Mouse (Mus musculus) embryonic facial prominence, embryonic 15.5 days (tissue): ENCODE results near the gene Nos1ap. TPM values are rescaled to one million over a fixed set of nuclear protein-coding genes. Genes with fewer than 3 reads are reported as not detected.

Source experiments
- ATAC-seq: fragments of 200-750 bp; cut with Nextera tagmentation; 2 replicates; pipeline ENCODE4 v1.8.0; 2017; ENCODE audit warnings: low read depth, moderate TSS enrichment; ENCODE audit not compliant: insufficient number of reproducible peaks, low FRiP score, low TSS enrichment
- H3K27ac ChIP-seq: fragments of 300-500 bp; sonication (generic); replicated peaks from 2 replicates; pipeline ENCODE4 v1.5.1; 2015; ENCODE audit warnings: mild to moderate bottlenecking, inconsistent platforms
- H3K27me3 ChIP-seq: fragments of 300-500 bp; sonication (generic); 2 replicates; pipeline ENCODE4 v1.6.1; 2015; ENCODE audit warnings: inconsistent platforms
- H3K36me3 ChIP-seq: fragments of 300-500 bp; sonication (generic); 2 replicates; pipeline ENCODE4 v1.6.1; 2015; ENCODE audit warnings: mild to moderate bottlenecking, inconsistent platforms
- H3K4me1 ChIP-seq: fragments of 300-500 bp; sonication (generic); 2 replicates; pipeline ENCODE4 v1.6.1; 2015; ENCODE audit warnings: inconsistent platforms
- H3K4me2 ChIP-seq: fragments of 300-500 bp; sonication (generic); replicated peaks from 2 replicates; pipeline ENCODE4 v1.6.1; 2015; ENCODE audit warnings: mild to moderate bottlenecking, inconsistent platforms
- H3K4me3 ChIP-seq: fragments of 300-500 bp; sonication (generic); replicated peaks from 2 replicates; pipeline ENCODE4 v1.5.1; 2015; ENCODE audit warnings: mild to moderate bottlenecking, inconsistent platforms
- H3K9ac ChIP-seq: fragments of 300-500 bp; sonication (generic); 2 replicates; pipeline ENCODE4 v1.6.1; 2015; ENCODE audit warnings: inconsistent platforms
- H3K9me3 ChIP-seq: fragments of 300-500 bp; sonication (generic); replicated peaks from 2 replicates; pipeline ENCODE4 v1.6.1; 2016; ENCODE audit warnings: inconsistent platforms
- WGBS: fragments of 180-500 bp; shearing (Covaris S2); methylation state at CpG from one replicate; pipeline ENCODE4 v1.1.7; 2015; 5-methylcytosine and 5-hydroxymethylcytosine counted together
- polyA plus RNA-seq: library from polyadenylated mRNA; unstranded; fragments of >200 nt; fragmentation: Nextera tagmentation; extraction: Ambion mirVana; gene quantifications from 2 replicates; pipeline ENCODE4 v1.2.1, GENCODE M21; 2015

Nos1ap gene
- 10.8 and 13.1 TPM in 2 replicates for polyA plus RNA-seq

- whole genome bisulfite sequencing, result under 1% methylated on average over 100 of the region's 106 CpGs
- peak within 1 kb of the TSS; percentile 28; the same call in 1 of the 2 replicates for H3K27ac ChIP-seq
Measured at GRCm38 (mm10) chr1:170589219-170590040, at the start of gene Nos1ap. Nos1ap (minus strand) TSS chr1:170589861.

DNA sequence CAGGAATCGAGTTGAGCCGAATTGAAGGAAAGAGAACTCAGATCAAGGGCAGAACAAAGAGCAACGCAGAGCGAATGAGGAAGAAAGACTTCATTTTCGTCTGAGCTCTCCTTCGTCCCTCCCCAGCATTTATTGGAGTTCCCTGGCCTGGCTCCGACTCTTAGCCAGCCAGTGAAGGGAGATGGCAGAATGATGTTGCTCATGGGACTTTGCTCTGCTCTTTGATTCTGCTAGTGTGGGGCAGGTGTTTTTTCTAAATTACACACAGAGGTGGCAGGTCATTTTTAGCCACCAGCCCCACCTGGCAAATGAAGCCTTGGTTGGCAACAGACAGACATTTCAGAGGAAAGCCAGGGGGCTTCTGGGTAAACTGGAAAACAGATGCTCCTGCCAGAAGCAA lies 49.3 kb upstream of the Nos1ap start:
- no peak for ATAC-seq
- H3K27ac ChIP-seq, result no peak overlapping the region
- no peaks in the 10 kb centered on the region for H3K36me3 ChIP-seq
- no peaks in the 10 kb centered on the region for H3K9me3 ChIP-seq
- no peak overlapping the region for H3K4me2 ChIP-seq
- no peak overlapping the region for H3K9ac ChIP-seq
- WGBS, result 88% methylated on average over 7 of the region's 7 CpGs
- H3K4me3 ChIP-seq, result no peak overlapping the region
- H3K4me1 ChIP-seq, result peaks cover 6% of the 10 kb centered on the region; the same call in 1 of the 2 replicates
- no peaks in the 10 kb centered on the region for H3K27me3 ChIP-seq

More at GRCm38 (mm10) chr1:170589219-170590040, at the start of gene Nos1ap:
- no peaks in the 10 kb centered on the region for H3K9me3 ChIP-seq
- ATAC-seq, result peak; percentile 93
- peak within 1 kb of the TSS; percentile 94 for H3K4me2 ChIP-seq
- peak within 1 kb of the TSS; percentile 78 for H3K4me3 ChIP-seq
- H3K27me3 ChIP-seq, result no peaks in the 10 kb centered on the region
- H3K36me3 ChIP-seq, result no peaks in the 10 kb centered on the region
- peak within 1 kb of the TSS; percentile 59 for H3K9ac ChIP-seq
- peaks cover 9% of the 10 kb centered on the region for H3K4me1 ChIP-seq

DNA sequence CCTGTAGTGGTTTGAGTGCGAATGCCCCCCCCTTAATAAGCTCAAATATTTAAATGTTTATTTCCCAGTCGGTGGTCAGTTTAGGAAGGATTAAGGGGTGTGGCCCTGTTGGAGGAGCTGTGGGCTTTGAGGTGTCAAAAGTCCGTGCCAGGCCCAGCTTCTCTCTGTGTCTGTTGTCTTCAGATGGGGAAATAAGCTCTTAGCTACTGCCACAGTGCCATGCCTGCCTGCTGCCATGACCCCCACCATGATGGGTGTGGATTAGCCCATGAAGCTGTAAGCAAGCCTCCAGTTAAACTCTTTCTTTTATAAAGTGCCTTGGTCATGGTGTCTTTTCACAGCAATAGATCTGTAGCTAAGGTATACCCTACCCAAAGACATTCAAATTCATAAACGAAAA lies 43.2 kb upstream of the Nos1ap start:
- Histone ChIP-seq H3K27ac (no peak overlapping the region), H3K4me1 (no peaks in the 10 kb centered on the region), H3K4me3 (no peak overlapping the region), H3K4me2 (no peak overlapping the region), H3K9ac (no peak overlapping the region), H3K27me3 (no peaks in the 10 kb centered on the region), H3K9me3 (no peaks in the 10 kb centered on the region), H3K36me3 (no peaks in the 10 kb centered on the region)
- WGBS, result 67% methylated on average over 4 of the region's 4 CpGs
- no peak for ATAC-seq

DNA sequence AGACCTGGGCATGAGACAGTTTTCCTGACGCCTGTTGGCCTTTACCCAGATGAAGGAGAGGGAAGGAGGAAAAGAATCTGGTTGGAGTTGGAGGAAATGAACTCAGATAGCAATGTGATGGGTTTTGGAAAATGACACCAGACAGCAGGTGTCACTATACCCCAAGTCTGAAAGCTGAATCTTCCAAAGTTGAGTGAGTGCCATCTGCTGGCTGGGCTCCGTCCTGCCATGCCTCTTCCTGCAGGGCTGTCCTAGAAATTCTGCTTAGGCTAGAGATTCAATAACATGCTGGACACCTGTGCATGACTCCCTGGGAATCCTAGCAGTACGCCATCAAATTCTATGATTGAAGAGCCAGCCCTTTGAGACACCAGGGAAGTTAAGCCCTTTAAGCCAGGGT lies 42.7 kb upstream of the Nos1ap start:
- Histone ChIP-seq H3K27ac (no peak overlapping the region), H3K4me2 (no peak overlapping the region), H3K36me3 (no peaks in the 10 kb centered on the region), H3K9ac (no peak overlapping the region), H3K4me1 (no peaks in the 10 kb centered on the region), H3K9me3 (no peaks in the 10 kb centered on the region), H3K4me3 (no peak overlapping the region), H3K27me3 (no peaks in the 10 kb centered on the region)
- peak; percentile 60; the same call in 1 of the 2 replicates for ATAC-seq
- 20% methylated on average over 3 of the region's 3 CpGs for WGBS

- no peaks in the 10 kb centered on the region for H3K9me3 ChIP-seq
- H3K9ac ChIP-seq, result no peak overlapping the region
- H3K4me1 ChIP-seq, result no peaks in the 10 kb centered on the region
- H3K4me2 ChIP-seq, result no peak overlapping the region
- H3K4me3 ChIP-seq, result no peak overlapping the region
- no peaks in the 10 kb centered on the region for H3K27me3 ChIP-seq
- H3K27ac ChIP-seq, result no peak overlapping the region
- no peaks in the 10 kb centered on the region for H3K36me3 ChIP-seq
- WGBS, result 89% methylated on average over 5 of the region's 5 CpGs
- no peak for ATAC-seq
Measured at GRCm38 (mm10) chr1:170631571-170631970, 41.9 kb upstream of the Nos1ap start.

GRCm38 (mm10) chr1:170630489-170630888 lies 40.8 kb upstream of the Nos1ap start:
- Histone ChIP-seq H3K36me3 (no peaks in the 10 kb centered on the region), H3K27me3 (no peaks in the 10 kb centered on the region), H3K4me3 (no peak overlapping the region), H3K27ac (no peak overlapping the region), H3K4me2 (no peak overlapping the region), H3K9ac (no peak overlapping the region), H3K9me3 (no peaks in the 10 kb centered on the region), H3K4me1 (no peaks in the 10 kb centered on the region)
- WGBS, result 78% methylated on average over 4 of the region's 4 CpGs
- no peak for ATAC-seq

DNA sequence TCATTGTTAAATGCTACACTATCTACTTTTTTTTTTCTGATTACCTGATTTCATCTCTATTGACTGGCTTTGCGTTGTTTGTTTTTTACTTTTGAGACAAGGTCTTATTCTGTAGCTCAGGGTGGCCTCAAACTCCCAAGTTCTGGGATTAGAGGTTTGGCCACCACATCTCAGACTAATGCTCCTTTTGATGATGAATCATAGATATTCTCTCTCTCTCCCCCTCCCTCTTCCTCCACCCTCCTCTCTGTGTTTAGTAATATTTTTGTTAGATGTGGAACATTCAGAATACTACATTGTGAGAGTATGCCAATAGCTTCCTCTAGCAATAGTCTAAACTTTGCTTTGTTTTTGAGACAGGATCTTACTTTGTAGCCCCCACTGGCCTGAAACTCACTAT lies 33.8 kb upstream of the Nos1ap start:
- Histone ChIP-seq H3K27me3 (no peaks in the 10 kb centered on the region), H3K9me3 (no peaks in the 10 kb centered on the region), H3K27ac (no peak overlapping the region), H3K36me3 (no peaks in the 10 kb centered on the region), H3K4me1 (no peaks in the 10 kb centered on the region), H3K9ac (no peak overlapping the region), H3K4me3 (no peak overlapping the region), H3K4me2 (no peak overlapping the region)
- no peak for ATAC-seq
- 98% methylated on average over 1 of the region's 1 CpGs for WGBS

GRCm38 (mm10) chr1:170622934-170623333 lies 33.3 kb upstream of the Nos1ap start:
- ATAC-seq, result no peak
- no peak overlapping the region for H3K4me3 ChIP-seq

GRCm38 (mm10) chr1:170619686-170620374 lies 30.2 kb upstream of the Nos1ap start:
- Histone ChIP-seq H3K4me2 (no peak overlapping the region), H3K4me1 (no peaks in the 10 kb centered on the region), H3K27me3 (no peaks in the 10 kb centered on the region), H3K4me3 (no peak overlapping the region), H3K36me3 (no peaks in the 10 kb centered on the region), H3K27ac (no peak overlapping the region), H3K9me3 (no peaks in the 10 kb centered on the region), H3K9ac (no peak overlapping the region)
- WGBS, result 88% methylated on average over 2 of the region's 2 CpGs
- ATAC-seq, result no peak

More at GRCm38 (mm10) chr1:170622934-170623333, 33.3 kb upstream of the Nos1ap start:
- WGBS, result 56% methylated on average over 5 of the region's 5 CpGs
- no peaks in the 10 kb centered on the region for H3K27me3 ChIP-seq
- H3K4me2 ChIP-seq, result no peak overlapping the region
- no peak overlapping the region for H3K27ac ChIP-seq
- no peaks in the 10 kb centered on the region for H3K36me3 ChIP-seq
- no peaks in the 10 kb centered on the region for H3K4me1 ChIP-seq
- H3K9me3 ChIP-seq, result no peaks in the 10 kb centered on the region
- no peak overlapping the region for H3K9ac ChIP-seq

GRCm38 (mm10) chr1:170612968-170613872 lies 23.6 kb upstream of the Nos1ap start:
- H3K4me2 ChIP-seq, result no peak overlapping the region
- H3K36me3 ChIP-seq, result no peaks in the 10 kb centered on the region
- peak; percentile 79 for ATAC-seq
- H3K27ac ChIP-seq, result no peak overlapping the region
- H3K27me3 ChIP-seq, result no peaks in the 10 kb centered on the region
- H3K9ac ChIP-seq, result no peak overlapping the region
- no peaks in the 10 kb centered on the region for H3K9me3 ChIP-seq
- WGBS, result 59% methylated on average over 18 of the region's 18 CpGs
- no peak overlapping the region for H3K4me3 ChIP-seq
- H3K4me1 ChIP-seq, result no peaks in the 10 kb centered on the region

DNA sequence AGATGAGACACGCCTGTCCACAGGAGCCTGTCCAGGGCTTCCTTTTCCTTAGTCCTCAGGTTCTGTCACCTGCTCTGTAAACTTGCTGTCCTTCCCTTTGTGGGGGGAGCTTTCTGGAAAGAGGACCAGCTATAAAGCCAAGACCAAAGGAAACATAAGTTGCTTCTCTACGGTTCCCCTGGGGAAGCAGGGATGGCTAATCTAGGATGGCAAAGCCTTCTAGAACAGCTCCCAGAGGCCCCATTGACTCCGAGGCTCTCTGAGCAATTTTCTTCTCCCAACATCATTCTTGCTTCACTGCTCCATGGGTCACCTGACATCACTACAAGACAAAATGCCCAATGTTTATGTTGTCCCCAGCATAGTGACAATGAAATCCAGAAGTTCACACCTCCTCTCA lies 22.0 kb upstream of the Nos1ap start:
- no peak for ATAC-seq
- Histone ChIP-seq H3K4me1 (no peaks in the 10 kb centered on the region), H3K9ac (no peak overlapping the region), H3K27ac (no peak overlapping the region), H3K9me3 (no peaks in the 10 kb centered on the region), H3K36me3 (no peaks in the 10 kb centered on the region), H3K27me3 (no peaks in the 10 kb centered on the region), H3K4me3 (no peak overlapping the region), H3K4me2 (no peak overlapping the region)
- 82% methylated on average over 3 of the region's 3 CpGs for WGBS
